Mouse (Mus musculus) embryonic facial prominence, embryonic 11.5 days (tissue): Measurements from ENCODE around the gene Isoc2a. TPM values are rescaled to one million over a fixed set of nuclear protein-coding genes. Genes with fewer than 3 reads are reported as not detected.
A peak's percentile ranks its signal among the peaks of the same experiment; 100 is the strongest.

Source experiments
- ATAC-seq: fragments of 200-750 bp; cut with Nextera tagmentation; replicated peaks from 2 replicates; pipeline ENCODE4 v1.8.0; 2017; ENCODE audit warnings: low read depth; ENCODE audit not compliant: insufficient number of reproducible peaks, low FRiP score, low TSS enrichment
- DNase-seq: peaks from one replicate; pipeline ENCODE4 v3.0.0-alpha.2; 2015; ENCODE audit warnings: low spot score
- H3K27ac ChIP-seq: fragments of 300-500 bp; sonication (generic); replicated peaks from 2 replicates; pipeline ENCODE4 v1.5.1; 2014; ENCODE audit warnings: mild to moderate bottlenecking, low read depth, low read length, control low read depth
- H3K27me3 ChIP-seq: fragments of 300-500 bp; sonication (generic); 2 replicates; pipeline ENCODE4 v1.6.1; 2014; ENCODE audit warnings: mild to moderate bottlenecking, low read length, moderate library complexity, mixed read lengths; ENCODE audit not compliant: control insufficient read depth, insufficient read depth
- H3K36me3 ChIP-seq: fragments of 300-500 bp; sonication (generic); replicated peaks from 2 replicates; pipeline ENCODE4 v1.6.1; 2014; ENCODE audit warnings: low read depth, mild to moderate bottlenecking, low read length, moderate library complexity, mixed read lengths; ENCODE audit not compliant: control insufficient read depth, insufficient read depth
- H3K4me1 ChIP-seq: fragments of 300-500 bp; sonication (generic); 2 replicates; pipeline ENCODE4 v1.6.1; 2014; ENCODE audit warnings: low read length, mixed read lengths; ENCODE audit not compliant: control insufficient read depth, insufficient read depth
- H3K4me2 ChIP-seq: fragments of 300-500 bp; sonication (generic); 2 replicates; pipeline ENCODE4 v1.6.1; 2014; ENCODE audit warnings: low read depth, mild to moderate bottlenecking, control low read depth, low read length, moderate library complexity
- H3K4me3 ChIP-seq: fragments of 300-500 bp; sonication (generic); 2 replicates; pipeline ENCODE4 v1.5.1; 2014; ENCODE audit warnings: low read depth, low read length, control low read depth
- H3K9ac ChIP-seq: fragments of 300-500 bp; sonication (generic); replicated peaks from 2 replicates; pipeline ENCODE4 v1.6.1; 2014; ENCODE audit warnings: mild to moderate bottlenecking, control low read depth, low read length
- H3K9me3 ChIP-seq: fragments of 300-500 bp; sonication (generic); replicated peaks from 2 replicates; pipeline ENCODE4 v1.6.1; 2016; ENCODE audit warnings: mild to moderate bottlenecking, low read length, inconsistent platforms, mixed read lengths; ENCODE audit not compliant: control insufficient read depth
- WGBS: fragments of 180-500 bp; shearing (Covaris S2); extraction: QIAGEN DNeasy Blood & Tissue Kit; methylation state at CpG from one replicate; pipeline ENCODE4 v1.1.7; 2014; 5-methylcytosine and 5-hydroxymethylcytosine counted together
- polyA plus RNA-seq: library from polyadenylated mRNA; unstranded; fragments of >200 nt; fragmentation: Nextera tagmentation; extraction: Ambion mirVana; gene quantifications from 2 replicates; pipeline ENCODE4 v1.2.1, GENCODE M21; 2014

The Isoc2a gene
- polyA plus RNA-seq, 1 experiment from 2014 or later: 0.72 TPM

- H3K9me3 ChIP-seq: no peaks in the 10 kb centered on the region
- H3K9ac ChIP-seq: no peak overlapping the region; the same call in 1 of the 2 replicates
- H3K27ac ChIP-seq: no peak overlapping the region
- H3K36me3 ChIP-seq: no peaks in the 10 kb centered on the region
- 16% methylated on average over 15 of the region's 18 CpGs for WGBS
- DNase-seq (no peak), ATAC-seq (peak; percentile 47; the same call in 1 of the 2 replicates)
- H3K4me2 ChIP-seq: peak overlapping the region; percentile 36
- no peaks in the 10 kb centered on the region for H3K4me1 ChIP-seq
- H3K27me3 ChIP-seq: peaks cover 2% of the 10 kb centered on the region
- H3K4me3 ChIP-seq: peak overlapping the region; percentile 19; the same call in 1 of the 2 replicates
These were observed 22.1 kb downstream of the Isoc2a start for GRCm38 (mm10) chr7:4898851-4899648.

GRCm38 (mm10) chr7:4899649-4900522, 22.9 kb downstream of the Isoc2a start:
- peak overlapping the region; percentile 25; the same call in 1 of the 2 replicates for H3K9ac ChIP-seq
- WGBS: 5% methylated on average over 19 of the region's 19 CpGs
- peak overlapping the region; percentile 36 for H3K4me2 ChIP-seq
- no peaks in the 10 kb centered on the region for H3K4me1 ChIP-seq
- peaks cover 2% of the 10 kb centered on the region for H3K27me3 ChIP-seq
- ATAC-seq (no peak), DNase-seq (peak; percentile 45)
- H3K4me3 ChIP-seq: peak overlapping the region; percentile 19; the same call in 1 of the 2 replicates
- H3K27ac ChIP-seq: no peak overlapping the region
- no peaks in the 10 kb centered on the region for H3K36me3 ChIP-seq
- no peaks in the 10 kb centered on the region for H3K9me3 ChIP-seq

- DNase-seq (no peak), ATAC-seq (no peak)
- Histone ChIP-seq H3K4me1 (no peaks in the 10 kb centered on the region), H3K36me3 (no peaks in the 10 kb centered on the region), H3K9ac (no peak overlapping the region), H3K9me3 (no peaks in the 10 kb centered on the region), H3K27ac (no peak overlapping the region), H3K4me2 (no peak overlapping the region), H3K27me3 (peaks cover 2% of the 10 kb centered on the region), H3K4me3 (no peak overlapping the region)
- 22% methylated on average over 11 of the region's 11 CpGs for whole genome bisulfite sequencing
These were observed 23.5 kb downstream of the Isoc2a start for GRCm38 (mm10) chr7:4900523-4900851.

- Histone ChIP-seq H3K9me3 (no peaks in the 10 kb centered on the region), H3K4me1 (no peaks in the 10 kb centered on the region), H3K27me3 (peaks cover 2% of the 10 kb centered on the region), H3K36me3 (no peaks in the 10 kb centered on the region), H3K27ac (no peak overlapping the region), H3K9ac (no peak overlapping the region), H3K4me3 (no peak overlapping the region), H3K4me2 (no peak overlapping the region)
- WGBS: 56% methylated on average over 8 of the region's 8 CpGs
- DNase-seq (peak; percentile 45), ATAC-seq (no peak)
These were observed 24.2 kb downstream of the Isoc2a start for GRCm38 (mm10) chr7:4901171-4901570.

GRCm38 (mm10) chr7:4902404-4902803, 25.5 kb downstream of the Isoc2a start:
- no peak overlapping the region for H3K4me3 ChIP-seq
- H3K4me1 ChIP-seq: no peaks in the 10 kb centered on the region
- H3K36me3 ChIP-seq: no peaks in the 10 kb centered on the region
- no peaks in the 10 kb centered on the region for H3K9me3 ChIP-seq
- peaks cover 2% of the 10 kb centered on the region for H3K27me3 ChIP-seq
- DNase-seq (no peak), ATAC-seq (no peak)
- no peak overlapping the region for H3K27ac ChIP-seq
- WGBS: 82% methylated on average over 9 of the region's 9 CpGs
- no peak overlapping the region for H3K9ac ChIP-seq
- no peak overlapping the region for H3K4me2 ChIP-seq

GRCm38 (mm10) chr7:4906466-4906950, 29.6 kb downstream of the Isoc2a start, which contains the start of gene Gm36210:
Gene Gm36210, minus strand, starts transcription at chr7:4906516.
- H3K4me2 ChIP-seq: no peak within 1 kb of the TSS
- no peak within 1 kb of the TSS for H3K9ac ChIP-seq
- H3K4me3 ChIP-seq: no peak within 1 kb of the TSS
- 69% methylated on average over 10 of the region's 10 CpGs for WGBS
- H3K36me3 ChIP-seq: no peaks in the 10 kb centered on the region
- no peaks in the 10 kb centered on the region for H3K4me1 ChIP-seq
- DNase-seq (no peak), ATAC-seq (0 out of 2 replicates have a peak, but pooled peaks have one; percentile 37)
- no peaks in the 10 kb centered on the region for H3K9me3 ChIP-seq
- no peaks in the 10 kb centered on the region for H3K27me3 ChIP-seq
- no peak within 1 kb of the TSS for H3K27ac ChIP-seq

- H3K27ac ChIP-seq: no peak overlapping the region
- H3K4me2 ChIP-seq: no peak overlapping the region
- H3K36me3 ChIP-seq: no peaks in the 10 kb centered on the region
- no peaks in the 10 kb centered on the region for H3K4me1 ChIP-seq
- H3K9me3 ChIP-seq: no peaks in the 10 kb centered on the region
- 41% methylated on average over 9 of the region's 9 CpGs for WGBS
- no peak overlapping the region for H3K9ac ChIP-seq
- DNase-seq: peak; percentile 81
- no peaks in the 10 kb centered on the region for H3K27me3 ChIP-seq
- ATAC-seq: no peak
- H3K4me3 ChIP-seq: no peak overlapping the region
These were observed 34.6 kb downstream of the Isoc2a start for GRCm38 (mm10) chr7:4911561-4911960.
